Mouse (Mus musculus) midbrain, embryonic 15.5 days (tissue): ENCODE measurements around the gene Ndufs2. TPM values are rescaled to one million over a fixed set of nuclear protein-coding genes. Genes with fewer than 3 reads are reported as not detected.

Experiments
- ATAC-seq: fragments of 200-750 bp; cut with Nextera tagmentation; replicated peaks from 2 replicates; pipeline ENCODE4 v1.8.0; 2017; ENCODE audit warnings: moderate TSS enrichment
- H3K27ac ChIP-seq: fragments of 300-500 bp; sonication (generic); 2 replicates; pipeline ENCODE4 v1.5.1; 2015; ENCODE audit warnings: mild to moderate bottlenecking, inconsistent platforms
- H3K27me3 ChIP-seq: fragments of 300-500 bp; sonication (generic); replicated peaks from 2 replicates; pipeline ENCODE4 v1.6.1; 2015; ENCODE audit warnings: inconsistent platforms
- H3K36me3 ChIP-seq: fragments of 300-500 bp; sonication (generic); replicated peaks from 2 replicates; pipeline ENCODE4 v1.6.1; 2015; ENCODE audit warnings: inconsistent platforms
- H3K4me1 ChIP-seq: fragments of 300-500 bp; sonication (generic); 2 replicates; pipeline ENCODE4 v1.6.1; 2015; ENCODE audit warnings: inconsistent platforms
- H3K4me2 ChIP-seq: fragments of 300-500 bp; sonication (generic); 2 replicates; pipeline ENCODE4 v1.6.1; 2015; ENCODE audit warnings: inconsistent platforms, mild to moderate bottlenecking, moderate library complexity
- H3K4me3 ChIP-seq: fragments of 300-500 bp; sonication (generic); 2 replicates; pipeline ENCODE4 v1.5.1; 2015; ENCODE audit warnings: mild to moderate bottlenecking, inconsistent platforms
- H3K9ac ChIP-seq: fragments of 300-500 bp; sonication (generic); 2 replicates; pipeline ENCODE4 v1.6.1; 2015; ENCODE audit warnings: mild to moderate bottlenecking, inconsistent platforms
- H3K9me3 ChIP-seq: fragments of 300-500 bp; sonication (generic); 2 replicates; pipeline ENCODE4 v1.6.1; 2016; ENCODE audit warnings: inconsistent platforms
- WGBS: fragments of 180-500 bp; shearing (Covaris S2); methylation state at CpG from one replicate; pipeline ENCODE4 v1.1.7; 2015; ENCODE audit warnings: mixed read lengths; 5-methylcytosine and 5-hydroxymethylcytosine counted together
- polyA plus RNA-seq: library from polyadenylated mRNA; unstranded; fragments of >200 nt; fragmentation: Nextera tagmentation; extraction: Ambion mirVana; gene quantifications from 2 replicates; pipeline ENCODE4 v1.2.1, GENCODE M21; 2015

Gene Ndufs2
- polyA plus RNA-seq, 1 experiment from 2014 or later: 229 TPM

DNA sequence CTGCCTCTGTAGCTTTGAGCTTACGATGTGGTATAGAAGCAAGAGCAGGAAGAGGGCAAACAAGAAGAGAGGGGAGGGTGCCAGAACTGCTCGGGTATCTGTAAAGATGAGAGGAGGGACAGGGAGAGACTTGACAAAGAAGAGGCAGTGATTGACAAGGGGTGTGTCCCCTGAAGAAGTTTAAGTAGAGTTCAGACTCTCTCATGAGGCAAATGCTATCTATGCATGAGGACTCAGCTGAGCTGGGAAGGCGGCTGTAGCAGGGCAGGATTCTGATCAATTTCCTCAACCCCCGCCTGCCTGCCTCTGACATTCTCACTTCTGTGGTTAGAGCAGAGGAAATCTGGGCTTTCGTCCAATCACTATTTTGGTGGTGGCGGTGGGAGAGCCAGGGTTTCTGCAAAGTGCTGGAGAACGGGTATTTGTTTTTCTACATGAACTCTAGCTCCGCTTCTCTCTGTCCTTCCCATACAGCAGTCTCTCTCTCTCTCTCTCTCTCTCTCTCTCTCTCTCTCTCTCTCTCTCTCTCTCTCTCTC is 11.5 kb upstream of the Ndufs2 start:
- Histone ChIP-seq H3K4me3 (peak overlapping the region; percentile 30), H3K9me3 (no peaks in the 10 kb centered on the region), H3K9ac (peak overlapping the region; percentile 39), H3K4me1 (peaks cover 14% of the 10 kb centered on the region), H3K36me3 (no peaks in the 10 kb centered on the region), H3K27me3 (no peaks in the 10 kb centered on the region; the same call in 1 of the 2 replicates), H3K4me2 (peak overlapping the region; percentile 56), H3K27ac (peak overlapping the region; percentile 83)
- WGBS: 4% methylated on average over 8 of the region's 8 CpGs
- ATAC-seq: peak; percentile 83

DNA sequence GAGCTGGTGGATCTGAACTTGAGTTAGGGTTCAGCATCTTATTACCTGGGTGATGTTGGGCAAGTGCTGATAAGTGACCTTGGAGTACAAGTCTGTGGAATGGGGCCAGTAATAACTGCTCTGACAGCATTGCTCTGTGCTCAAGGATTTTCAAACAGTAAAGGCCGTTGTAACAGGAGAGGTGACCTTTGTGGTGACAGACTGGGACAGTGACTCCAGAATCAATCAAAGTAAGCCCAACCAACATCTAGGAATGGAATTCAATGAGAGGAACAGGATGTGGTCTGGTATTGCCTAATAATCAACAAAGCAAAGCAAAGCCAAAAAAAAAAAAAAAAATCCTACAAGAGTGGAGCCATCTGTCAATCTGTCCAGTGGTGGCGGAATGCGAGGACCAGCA is 9.1 kb upstream of the Ndufs2 start:
- H3K27ac ChIP-seq: no peak overlapping the region
- H3K4me2 ChIP-seq: no peak overlapping the region
- no peak for ATAC-seq
- no peak overlapping the region for H3K4me3 ChIP-seq
- WGBS: 96% methylated on average over 3 of the region's 3 CpGs
- H3K9ac ChIP-seq: no peak overlapping the region
- H3K27me3 ChIP-seq: no peaks in the 10 kb centered on the region; the same call in 1 of the 2 replicates
- peaks cover 16% of the 10 kb centered on the region for H3K4me1 ChIP-seq
- H3K36me3 ChIP-seq: no peaks in the 10 kb centered on the region
- H3K9me3 ChIP-seq: no peaks in the 10 kb centered on the region

DNA sequence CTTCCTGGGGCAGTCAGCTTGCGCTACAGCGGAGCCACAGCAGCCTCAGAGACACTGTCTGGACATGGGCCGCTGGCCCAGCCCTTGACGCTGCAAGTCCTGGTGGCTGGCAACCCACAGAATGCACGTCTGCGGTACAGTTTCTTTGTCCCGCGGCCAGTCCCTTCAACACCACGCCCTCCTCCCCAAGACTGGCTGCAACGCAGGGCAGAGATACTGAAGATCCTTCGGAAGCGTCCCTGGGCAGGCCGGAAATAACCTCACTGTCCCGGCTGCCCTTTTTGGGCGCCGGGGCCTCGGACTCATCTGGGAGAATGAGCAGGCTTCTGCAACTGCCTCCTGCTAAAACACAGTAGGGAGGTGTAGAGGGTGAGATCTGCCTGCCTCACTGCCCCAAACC is 7.7 kb upstream of the Ndufs2 start:
- no peak for ATAC-seq
- WGBS: 80% methylated on average over 17 of the region's 17 CpGs
- no peaks in the 10 kb centered on the region for H3K9me3 ChIP-seq
- H3K4me1 ChIP-seq: peaks cover 16% of the 10 kb centered on the region
- H3K9ac ChIP-seq: no peak overlapping the region
- H3K4me3 ChIP-seq: no peak overlapping the region
- H3K27me3 ChIP-seq: no peaks in the 10 kb centered on the region; the same call in 1 of the 2 replicates
- no peak overlapping the region for H3K4me2 ChIP-seq
- H3K27ac ChIP-seq: no peak overlapping the region
- H3K36me3 ChIP-seq: no peaks in the 10 kb centered on the region

DNA sequence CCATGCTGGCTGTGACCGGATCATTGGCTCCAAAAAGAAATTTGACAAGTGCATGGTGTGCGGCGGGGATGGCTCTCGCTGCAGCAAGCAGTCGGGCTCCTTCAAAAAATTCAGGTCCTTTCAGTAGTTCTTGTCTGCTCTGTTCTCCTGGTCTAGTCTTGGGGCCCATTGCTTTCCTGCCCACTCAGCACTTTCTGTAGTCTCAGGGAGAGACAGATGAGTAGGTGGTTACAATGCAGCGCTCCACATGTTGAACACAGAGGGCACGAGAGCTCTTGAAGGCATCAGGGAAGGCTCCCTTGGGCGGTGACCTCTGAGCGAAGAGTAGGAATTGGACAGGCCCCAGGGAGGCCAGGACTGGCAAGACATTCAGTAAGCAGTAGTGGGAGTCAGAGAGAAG is 6.6 kb upstream of the Ndufs2 start:
- Histone ChIP-seq H3K27me3 (no peaks in the 10 kb centered on the region; the same call in 1 of the 2 replicates), H3K4me3 (no peak overlapping the region), H3K27ac (no peak overlapping the region), H3K4me2 (no peak overlapping the region), H3K9me3 (no peaks in the 10 kb centered on the region), H3K4me1 (peaks cover 11% of the 10 kb centered on the region), H3K36me3 (no peaks in the 10 kb centered on the region), H3K9ac (no peak overlapping the region)
- WGBS: 87% methylated on average over 9 of the region's 9 CpGs
- no peak for ATAC-seq

DNA sequence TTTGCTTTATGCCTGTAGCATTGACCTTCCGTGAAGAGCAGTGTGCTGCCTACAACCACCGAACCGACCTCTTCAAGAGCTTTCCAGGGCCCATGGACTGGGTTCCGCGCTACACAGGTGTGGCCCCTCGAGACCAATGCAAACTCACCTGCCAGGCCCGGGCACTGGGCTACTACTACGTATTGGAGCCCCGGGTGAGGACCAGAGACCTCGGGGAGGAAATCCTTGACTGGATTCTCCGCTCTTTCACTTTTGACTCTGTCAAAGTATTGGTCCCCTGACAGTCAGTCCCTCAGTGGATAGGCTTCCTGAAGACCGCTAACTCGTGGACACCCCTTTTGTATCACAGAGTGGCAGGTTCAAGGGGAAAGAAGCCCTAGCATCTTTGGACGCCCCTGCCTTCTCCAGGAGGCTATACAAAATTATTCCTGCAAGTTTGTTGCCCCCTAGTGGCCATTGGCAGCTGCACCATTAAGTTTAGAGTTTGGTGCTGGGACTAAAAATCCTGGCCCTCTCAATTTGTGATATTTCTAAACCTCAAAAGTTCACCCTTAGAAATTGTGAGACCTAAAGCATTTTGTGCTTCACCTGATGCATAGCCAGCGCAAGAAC is 5.9 kb upstream of the Ndufs2 start:
- 64% methylated on average over 15 of the region's 15 CpGs for WGBS

DNA sequence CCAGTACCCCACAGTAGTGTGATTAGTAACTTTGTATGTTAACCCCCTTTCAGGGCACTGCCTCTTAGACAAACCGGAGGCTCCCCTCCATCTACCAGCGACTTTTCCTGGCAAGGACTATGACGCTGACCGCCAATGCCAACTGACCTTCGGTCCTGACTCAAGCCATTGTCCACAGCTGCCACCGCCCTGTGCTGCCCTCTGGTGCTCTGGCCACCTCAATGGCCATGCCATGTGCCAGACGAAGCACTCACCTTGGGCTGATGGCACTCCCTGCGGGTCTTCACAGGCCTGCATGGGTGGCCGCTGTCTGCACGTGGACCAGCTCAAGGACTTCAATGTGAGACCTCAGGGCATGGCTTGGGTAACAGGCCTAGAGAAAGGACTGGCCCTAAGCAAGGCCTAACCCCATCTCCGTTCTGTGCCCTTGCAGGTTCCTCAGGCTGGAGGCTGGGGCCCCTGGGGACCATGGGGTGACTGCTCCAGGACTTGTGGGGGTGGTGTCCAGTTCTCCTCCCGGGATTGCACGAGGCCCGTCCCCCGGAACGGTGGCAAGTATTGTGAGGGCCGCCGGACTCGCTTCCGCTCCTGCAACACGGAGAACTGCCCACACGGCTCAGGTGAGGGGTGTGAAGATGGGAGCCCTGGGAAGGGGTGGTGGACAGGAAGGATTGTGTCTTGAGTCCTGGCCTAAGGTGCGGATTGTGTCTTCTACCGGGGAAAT is 5.1 kb upstream of the Ndufs2 start:
- Histone ChIP-seq H3K4me1 (peaks cover 18% of the 10 kb centered on the region), H3K9me3 (no peaks in the 10 kb centered on the region), H3K36me3 (no peaks in the 10 kb centered on the region), H3K4me3 (no peak overlapping the region), H3K9ac (no peak overlapping the region), H3K27me3 (no peaks in the 10 kb centered on the region; the same call in 1 of the 2 replicates), H3K4me2 (no peak overlapping the region), H3K27ac (no peak overlapping the region)
- WGBS: 90% methylated on average over 24 of the region's 24 CpGs
- ATAC-seq: no peak

More for the DNA sequence above, 5.9 kb upstream of the Ndufs2 start:
- H3K9me3 ChIP-seq: no peaks in the 10 kb centered on the region
- H3K27me3 ChIP-seq: no peaks in the 10 kb centered on the region; the same call in 1 of the 2 replicates
- no peak overlapping the region for H3K27ac ChIP-seq
- 0 out of 2 replicates have a peak, but pooled peaks have one; percentile 22 for ATAC-seq
- H3K4me2 ChIP-seq: no peak overlapping the region
- H3K4me3 ChIP-seq: no peak overlapping the region
- no peaks in the 10 kb centered on the region for H3K36me3 ChIP-seq
- peaks cover 11% of the 10 kb centered on the region; the same call in 1 of the 2 replicates for H3K4me1 ChIP-seq
- H3K9ac ChIP-seq: no peak overlapping the region

DNA sequence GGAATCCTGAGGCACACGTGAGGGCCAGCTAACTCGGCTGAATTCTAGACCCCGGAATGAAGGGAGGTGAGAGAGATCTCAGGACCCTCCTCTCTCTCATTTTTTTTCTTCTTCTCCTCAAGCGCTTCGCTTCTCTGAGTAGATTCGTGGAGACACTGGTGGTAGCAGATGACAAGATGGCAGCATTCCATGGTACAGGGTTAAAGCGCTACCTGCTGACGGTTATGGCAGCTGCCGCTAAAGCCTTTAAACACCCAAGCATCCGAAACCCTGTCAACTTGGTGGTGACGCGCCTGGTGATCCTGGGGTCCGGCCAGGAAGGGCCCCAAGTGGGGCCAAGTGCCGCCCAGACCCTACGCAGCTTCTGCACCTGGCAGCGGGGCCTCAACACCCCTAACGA is 1.2 kb upstream of the Ndufs2 start:
- peaks cover 42% of the 10 kb centered on the region for H3K4me1 ChIP-seq
- H3K9ac ChIP-seq: no peak overlapping the region; the same call in 1 of the 2 replicates
- H3K4me2 ChIP-seq: peak overlapping the region; percentile 56
- ATAC-seq: no peak
- H3K4me3 ChIP-seq: 0 out of 2 replicates have a peak overlapping the region, but pooled peaks have one; percentile 30
- no peaks in the 10 kb centered on the region for H3K36me3 ChIP-seq
- peak overlapping the region; percentile 36; the same call in 1 of the 2 replicates for H3K27ac ChIP-seq
- WGBS: 46% methylated on average over 17 of the region's 17 CpGs
- H3K27me3 ChIP-seq: no peaks in the 10 kb centered on the region
- no peaks in the 10 kb centered on the region for H3K9me3 ChIP-seq

DNA sequence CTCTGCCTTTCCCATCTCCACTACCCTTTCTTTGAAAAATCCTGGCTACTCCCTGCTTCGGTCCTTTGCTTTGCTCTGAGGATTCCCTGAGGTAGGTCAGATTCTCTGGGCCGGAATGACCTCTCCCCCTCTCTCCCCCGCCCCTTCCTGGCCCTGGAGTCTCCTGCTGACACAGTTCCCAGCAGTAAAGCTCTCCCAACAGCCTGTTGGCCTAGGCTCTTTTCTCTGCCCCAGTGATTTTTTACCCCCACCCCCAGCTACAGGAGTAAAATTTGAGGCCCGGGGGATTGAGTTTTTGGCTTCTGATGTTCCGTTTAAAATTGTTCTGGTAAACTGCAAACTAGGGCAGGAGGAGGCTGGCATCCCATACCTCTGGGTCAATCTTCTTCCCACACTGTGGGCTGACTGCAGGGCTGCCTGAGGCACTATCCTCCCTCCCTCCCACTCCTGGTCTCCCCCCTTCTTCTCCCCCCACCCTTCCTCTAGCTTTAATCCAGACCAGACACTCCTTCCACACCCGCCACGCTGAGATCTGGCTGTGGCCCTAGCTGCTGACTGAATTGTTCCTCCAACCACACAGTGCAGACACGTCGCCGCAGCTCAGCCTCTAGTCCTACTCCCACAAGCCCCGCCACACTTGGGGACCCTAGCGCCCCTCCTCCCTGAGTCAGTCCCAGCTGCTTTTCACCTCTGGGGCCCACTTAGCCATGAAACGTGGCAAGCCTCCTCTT is 571 bp upstream of the Ndufs2 start:
- Histone ChIP-seq H3K36me3 (no peaks in the 10 kb centered on the region), H3K4me2 (peak overlapping the region; percentile 56), H3K4me3 (peak overlapping the region; percentile 30), H3K9ac (no peak overlapping the region; the same call in 1 of the 2 replicates), H3K9me3 (no peaks in the 10 kb centered on the region), H3K4me1 (peaks cover 41% of the 10 kb centered on the region), H3K27me3 (no peaks in the 10 kb centered on the region), H3K27ac (peak overlapping the region; percentile 36; the same call in 1 of the 2 replicates)
- WGBS: 6% methylated on average over 13 of the region's 13 CpGs
- ATAC-seq: peak; percentile 8; the same call in 1 of the 2 replicates

DNA sequence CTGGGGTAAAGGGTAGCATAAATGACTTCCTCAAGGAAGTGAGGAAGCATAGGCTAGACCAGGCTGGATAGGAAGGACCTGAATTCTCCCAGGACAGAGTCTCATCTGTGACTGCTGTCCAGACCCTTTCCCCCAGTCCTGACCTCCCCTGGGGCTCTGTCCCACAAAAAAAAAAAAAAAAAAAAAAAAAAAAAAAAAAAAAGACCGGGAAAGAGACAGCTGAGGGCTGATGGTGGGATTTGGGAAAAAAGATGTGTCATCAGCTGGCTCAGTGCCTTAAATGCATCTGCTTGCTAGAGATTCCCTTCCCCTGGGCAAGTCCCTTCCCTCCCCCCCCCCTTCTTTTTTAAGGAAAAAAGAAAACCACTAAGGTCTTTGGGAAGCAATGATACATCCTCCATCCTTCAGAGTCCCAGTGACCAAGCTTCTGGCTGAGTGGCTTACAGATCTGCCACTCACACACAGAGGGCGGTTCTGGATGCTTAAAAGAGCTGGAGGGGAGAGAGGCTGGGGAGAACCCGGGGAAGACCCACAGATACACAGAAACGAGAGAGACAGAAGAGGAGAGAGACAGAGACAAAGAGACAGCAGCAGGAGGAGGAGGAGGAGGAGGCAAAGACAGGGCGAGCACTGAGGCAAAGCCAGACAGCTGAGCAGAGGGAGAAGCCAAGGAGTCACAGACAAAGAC is 1.1 kb downstream of the Ndufs2 start, which contains the start of gene Adamts4:
TSS of gene Adamts4 (plus strand) at position 509 of the 688 bp plus-strand sequence.
- Histone ChIP-seq H3K36me3 (no peaks in the 10 kb centered on the region), H3K27ac (peak within 1 kb of the TSS; percentile 45), H3K4me2 (peak within 1 kb of the TSS; percentile 56), H3K9ac (peak within 1 kb of the TSS; percentile 43; the same call in 1 of the 2 replicates), H3K4me3 (peak within 1 kb of the TSS; percentile 30), H3K27me3 (no peaks in the 10 kb centered on the region), H3K9me3 (no peaks in the 10 kb centered on the region), H3K4me1 (peaks cover 53% of the 10 kb centered on the region)
- ATAC-seq: no peak
- 18% methylated on average over 5 of the region's 5 CpGs for WGBS

DNA sequence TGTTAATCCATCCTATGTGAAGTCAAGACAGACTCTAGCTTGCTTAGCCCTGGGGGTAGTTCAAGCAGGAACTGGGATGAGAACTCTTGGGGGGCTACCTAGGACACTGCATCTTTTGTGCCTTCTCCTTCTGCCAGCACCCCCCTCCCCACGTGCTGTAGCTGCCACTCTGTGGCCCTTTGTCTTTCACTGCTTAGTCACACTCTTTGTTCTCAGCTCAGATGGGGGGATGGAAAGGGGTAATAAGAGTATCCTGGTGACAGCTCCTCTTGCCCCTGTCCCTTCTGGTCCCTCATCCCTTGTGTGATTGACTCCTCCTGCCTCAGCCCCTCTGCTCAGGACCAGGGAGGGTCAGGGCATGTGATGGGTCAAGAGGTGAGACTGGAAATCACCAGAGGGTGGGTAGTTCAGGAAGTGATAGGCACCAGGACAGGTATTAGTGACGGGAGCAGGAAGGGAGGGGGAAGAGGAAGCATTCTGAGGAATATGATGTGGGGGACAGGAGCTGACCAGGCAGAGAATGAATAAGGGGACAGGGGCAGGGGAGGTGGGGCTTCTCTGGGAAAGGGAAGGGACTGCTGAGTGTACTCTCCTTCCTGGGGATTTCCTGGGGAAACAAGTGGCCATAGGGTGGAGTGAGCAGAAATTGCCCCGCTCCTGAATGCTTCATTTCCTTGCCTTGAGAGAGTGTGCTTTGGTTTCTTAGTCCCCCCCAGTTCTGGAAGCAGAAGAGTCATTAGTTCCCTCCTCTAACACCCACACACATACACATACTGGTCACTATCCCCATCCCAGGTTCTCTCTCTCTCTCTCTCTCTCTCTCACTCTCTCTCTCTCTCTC is 2.6 kb downstream of the Ndufs2 start:
- Histone ChIP-seq H3K4me2 (no peak overlapping the region), H3K27ac (0 out of 2 replicates have a peak overlapping the region, but pooled peaks have one; percentile 75), H3K36me3 (no peaks in the 10 kb centered on the region; the same call in 1 of the 2 replicates), H3K4me1 (peaks cover 53% of the 10 kb centered on the region), H3K27me3 (no peaks in the 10 kb centered on the region), H3K9me3 (no peaks in the 10 kb centered on the region), H3K4me3 (no peak overlapping the region), H3K9ac (no peak overlapping the region)
- ATAC-seq: no peak
- 39% methylated on average over 3 of the region's 3 CpGs for WGBS

DNA sequence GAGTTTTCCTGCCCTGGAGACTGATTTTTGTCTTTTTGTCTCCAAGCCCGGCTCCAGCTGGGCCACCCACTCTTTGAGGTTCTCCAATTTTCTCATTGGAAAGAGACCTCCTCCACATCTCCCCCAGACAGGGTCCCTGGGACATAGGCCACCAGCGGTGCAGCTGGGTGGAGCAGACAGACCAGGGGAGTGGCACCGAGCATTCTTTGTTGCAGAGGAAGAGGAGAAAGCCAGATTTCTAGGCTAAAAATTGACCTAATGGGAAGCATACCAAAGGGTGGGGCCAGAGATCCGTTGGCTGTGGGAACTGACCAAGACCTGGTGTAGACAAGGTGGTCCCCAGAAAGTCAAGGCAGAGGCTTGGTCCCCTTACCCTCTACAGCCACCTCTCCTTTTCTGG is 3.3 kb downstream of the Ndufs2 start:
- H3K9me3 ChIP-seq: no peaks in the 10 kb centered on the region
- 29% methylated on average over 4 of the region's 4 CpGs for WGBS
- H3K4me3 ChIP-seq: peak overlapping the region; percentile 66
- no peak for ATAC-seq
- H3K4me1 ChIP-seq: peaks cover 53% of the 10 kb centered on the region
- no peaks in the 10 kb centered on the region for H3K27me3 ChIP-seq
- H3K27ac ChIP-seq: peak overlapping the region; percentile 75
- no peak overlapping the region for H3K9ac ChIP-seq
- no peaks in the 10 kb centered on the region; the same call in 1 of the 2 replicates for H3K36me3 ChIP-seq
- H3K4me2 ChIP-seq: peak overlapping the region; percentile 75
